Mouse (Mus musculus): Measurements from ENCODE around the gene Khk.

Khk gene

DNA sequence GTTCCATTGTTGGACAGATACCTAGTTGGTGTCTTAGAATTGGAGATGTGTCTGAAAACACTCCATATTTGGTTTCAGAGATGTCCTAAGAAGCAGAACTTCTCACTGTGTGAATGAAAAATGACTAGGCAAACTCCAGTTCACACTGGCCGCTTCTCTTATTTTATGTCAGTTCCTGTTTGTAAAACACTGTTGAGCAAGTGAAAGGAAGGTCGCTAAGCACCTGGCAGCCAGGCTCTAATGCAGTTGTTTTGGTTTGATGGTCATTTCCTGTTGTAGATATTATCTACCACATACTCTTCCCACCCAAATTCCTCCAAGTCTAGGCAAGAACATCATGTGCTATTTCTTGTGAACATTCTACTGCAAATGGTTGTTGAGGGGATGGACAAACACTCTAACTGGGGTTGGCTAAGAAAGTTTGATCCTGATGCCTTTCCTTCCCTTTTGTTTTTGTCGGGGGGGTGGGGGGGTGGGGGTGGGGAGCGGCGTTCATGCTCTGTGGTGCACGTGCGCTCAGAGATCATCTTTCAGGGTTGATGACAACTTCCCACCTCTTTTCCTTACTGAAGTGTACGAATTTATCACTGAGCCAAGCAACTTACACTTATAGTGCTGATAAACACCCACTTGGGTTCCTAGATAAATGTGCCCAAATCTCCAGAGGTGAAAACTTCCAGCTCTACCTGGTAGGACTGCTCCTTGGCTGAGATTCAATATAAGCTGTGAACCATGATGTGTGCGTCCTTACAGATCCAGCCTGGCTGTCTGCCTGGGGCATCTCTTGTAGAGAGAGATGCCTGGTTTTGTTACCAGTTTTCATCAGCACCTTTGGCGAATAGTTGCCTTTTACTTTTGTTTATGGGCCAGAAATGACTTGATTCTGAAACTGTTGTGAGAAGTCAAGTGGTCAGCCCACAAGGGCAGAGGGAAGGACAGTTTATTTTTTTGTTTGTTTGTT, 40.6 kb downstream of the Khk start:
- POLR2A ChIA-PET, result interaction anchor here in 2 of 4 experiments (1.1 to 5.1 kb wide), 7 partner anchors 11 to 92 kb away, joined by 5 to 77 read pairs (median 19); partner anchors contain the start of genes Atraid (in 2 of the 2), Slc5a6 (in 2 of the 2), Agbl5 (in 1 of the 2) and Cad (in 1 of the 2)
- CTCF ChIA-PET, result no interaction called here

DNA sequence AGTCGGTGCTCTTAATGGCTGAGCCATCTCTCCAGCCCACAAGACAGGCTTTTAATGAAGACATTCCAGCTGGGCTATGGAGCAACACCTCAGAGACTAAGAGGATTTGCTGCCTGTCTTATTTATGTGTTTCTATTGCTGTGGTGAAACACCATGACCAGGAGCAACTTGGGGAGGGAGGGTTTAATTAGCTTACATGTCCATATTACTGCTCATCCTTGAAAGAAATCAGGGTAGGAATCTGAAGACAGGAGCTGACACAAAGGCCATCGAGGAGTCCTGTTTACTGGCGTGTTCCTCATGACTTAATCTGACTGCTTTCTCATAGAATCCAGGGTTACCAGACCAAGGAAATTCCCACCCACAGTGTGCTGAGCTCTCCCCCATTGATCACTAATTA, 42.7 kb downstream of the Khk start:
- ChIA-PET POLR2A (interaction anchor here in 2 of 4 experiments (1.1 to 2.0 kb wide), 8 partner anchors 9 to 91 kb away, joined by 3 to 9 read pairs (median 5); partner anchors contain the start of genes Atraid (in 1 of the 2), Cad (in 1 of the 2), Cgref1 (in 1 of the 2) and Slc5a6 (in 1 of the 2)), CTCF (interaction anchor here (0.6 to 1.5 kb wide), 7 partner anchors 9 to 254 kb away, joined by 3 to 4 read pairs (median 4); no protein-coding TSS in a partner anchor)

DNA sequence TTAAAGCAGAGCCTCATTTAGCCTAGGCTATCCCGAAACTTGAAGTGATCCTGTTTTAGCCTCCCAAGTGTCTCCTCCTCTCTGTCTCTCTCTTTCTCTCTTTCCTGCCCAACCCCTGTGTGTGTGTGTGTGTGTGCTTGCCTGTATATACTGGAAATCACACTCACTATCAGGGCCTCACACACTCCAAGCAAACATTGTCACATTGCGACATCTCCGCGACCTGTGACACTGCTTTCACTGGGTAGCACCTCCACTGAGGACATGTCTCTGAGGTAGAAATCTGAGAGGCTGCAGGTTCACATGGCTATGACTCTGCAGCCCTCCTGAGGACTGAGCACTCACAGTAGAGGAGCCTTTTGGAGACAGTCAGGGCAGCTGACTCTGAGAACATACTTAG, 45.0 kb downstream of the Khk start:
- CTCF ChIA-PET, result interaction anchor here in 1 of 4 experiments (1.3 kb wide), 1 partner anchor 191 kb away, joined by 3 read pairs; no protein-coding TSS in a partner anchor
- POLR2A ChIA-PET, result interaction anchor here in 1 of 4 experiments (1.0 to 1.4 kb wide), 2 partner anchors 8 to 82 kb away, joined by 3 to 4 read pairs; partner anchors contain the start of gene Slc5a6

DNA sequence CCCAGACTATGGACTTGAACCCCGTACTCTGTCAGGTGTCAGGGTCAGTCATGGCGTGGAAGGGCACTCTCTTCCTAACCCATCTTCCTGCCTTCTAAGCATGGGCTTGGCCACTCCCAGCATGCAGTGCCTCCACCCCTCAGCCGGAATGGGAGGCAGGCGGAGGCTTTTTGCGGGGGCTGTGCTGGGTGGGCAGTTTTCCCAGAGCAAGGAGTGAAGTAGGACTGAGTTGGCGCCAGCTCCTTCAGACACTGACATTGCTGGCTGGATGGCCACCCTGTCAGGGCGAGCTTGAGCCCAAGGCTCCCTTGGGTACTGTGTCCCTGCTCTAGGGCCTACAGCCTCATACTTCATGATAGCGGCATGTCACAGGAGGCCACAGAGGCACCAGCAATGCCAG, 47.2 kb downstream of the Khk start, which contains the start of gene Tcf23:
Gene Tcf23, plus strand, starts transcription at position 247 of the 400 bp plus-strand sequence.
- CTCF ChIA-PET, result interaction anchor here in 3 of 4 experiments (0.9 to 1.4 kb wide), 4 partner anchors 14 to 30 kb away, joined by 3 to 7 read pairs (median 3); no protein-coding TSS in a partner anchor
- POLR2A ChIA-PET, result interaction anchor here in 3 of 4 experiments (0.7 to 3.0 kb wide), 6 partner anchors 9 to 120 kb away, joined by 3 to 17 read pairs (median 4); partner anchors contain the start of gene Preb (in 2 of the 3)

DNA sequence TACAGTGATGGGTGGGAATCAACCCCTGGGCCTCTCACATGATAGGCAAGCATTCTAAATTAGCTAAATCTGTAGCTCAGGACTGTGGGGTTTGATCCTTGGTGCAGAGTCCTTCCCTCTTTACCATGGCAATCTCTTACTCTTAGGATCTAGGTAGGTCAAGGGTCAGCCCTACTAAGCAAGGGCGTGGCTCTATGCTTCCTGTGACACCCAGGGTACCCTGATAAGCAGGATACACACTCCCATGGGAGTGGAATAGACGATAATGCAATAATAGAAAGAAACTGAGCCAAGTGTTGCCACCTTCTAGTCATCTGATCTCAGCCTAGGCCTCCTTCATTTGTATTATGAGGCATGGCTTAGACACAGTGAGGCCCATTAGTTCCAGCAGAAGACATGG, 48.2 kb downstream of the Khk start:
- CTCF ChIA-PET, result interaction anchor here in 2 of 4 experiments (1.0 to 1.4 kb wide), 2 partner anchors 13 kb away, joined by 3 to 7 read pairs; no protein-coding TSS in a partner anchor
- POLR2A ChIA-PET, result interaction anchor here in 3 of 4 experiments (0.7 to 3.0 kb wide), 7 partner anchors 9 to 119 kb away, joined by 3 to 17 read pairs (median 3); partner anchors contain the start of genes Preb (in 2 of the 3) and Atraid (in 1 of the 3)

DNA sequence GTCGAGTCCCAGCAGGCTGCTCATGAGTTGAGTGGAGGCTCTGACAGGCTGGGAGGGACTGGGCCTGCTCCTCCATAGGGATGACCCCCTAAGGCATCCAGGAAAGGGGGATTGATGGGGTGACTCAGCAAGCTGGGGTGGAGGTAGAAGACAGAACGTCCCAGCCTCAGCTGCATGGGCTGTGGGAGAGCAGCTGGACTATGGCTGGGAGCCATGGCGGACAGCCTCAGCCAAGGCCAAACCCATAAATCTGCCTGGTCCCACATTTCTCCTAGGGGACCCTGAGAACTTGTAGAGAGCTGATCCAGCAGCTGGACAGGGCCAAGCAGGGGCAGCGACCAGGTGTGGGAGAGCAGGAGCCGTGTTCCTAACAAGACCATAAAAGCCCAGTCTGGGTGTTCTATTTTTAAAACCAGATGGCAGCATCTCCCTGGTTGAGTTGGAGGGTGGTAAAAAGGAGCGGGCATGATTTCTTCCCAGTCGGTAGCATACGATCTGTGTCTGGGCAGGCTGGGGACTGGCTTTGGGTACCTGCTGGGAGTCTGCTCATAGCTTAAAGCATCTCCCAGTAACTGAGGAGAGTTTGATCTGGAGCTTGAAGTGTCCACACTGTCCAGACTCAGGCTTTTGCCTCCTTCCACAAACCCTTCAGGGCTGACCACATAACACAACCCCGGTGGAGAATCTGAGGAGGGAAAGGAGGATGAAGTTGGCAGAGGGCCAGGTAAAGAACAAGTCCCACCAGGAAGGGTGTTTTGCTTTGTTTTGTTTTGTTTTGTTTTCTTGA, 53.8 kb downstream of the Khk start:
- ChIA-PET CTCF (interaction anchor here in 2 of 4 experiments (0.6 to 1.6 kb wide), 4 partner anchors 23 to 289 kb away, joined by 3 to 8 read pairs (median 4); no protein-coding TSS in a partner anchor), POLR2A (interaction anchor here in 3 of 4 experiments (0.7 to 1.3 kb wide), 5 partner anchors 9 to 106 kb away, joined by 3 to 4 read pairs (median 3); partner anchors contain the start of gene Khk (in 1 of the 3))
